Comparison of ENCODE assay signal across 19 mouse cellular contexts in the genomic region with DNA sequence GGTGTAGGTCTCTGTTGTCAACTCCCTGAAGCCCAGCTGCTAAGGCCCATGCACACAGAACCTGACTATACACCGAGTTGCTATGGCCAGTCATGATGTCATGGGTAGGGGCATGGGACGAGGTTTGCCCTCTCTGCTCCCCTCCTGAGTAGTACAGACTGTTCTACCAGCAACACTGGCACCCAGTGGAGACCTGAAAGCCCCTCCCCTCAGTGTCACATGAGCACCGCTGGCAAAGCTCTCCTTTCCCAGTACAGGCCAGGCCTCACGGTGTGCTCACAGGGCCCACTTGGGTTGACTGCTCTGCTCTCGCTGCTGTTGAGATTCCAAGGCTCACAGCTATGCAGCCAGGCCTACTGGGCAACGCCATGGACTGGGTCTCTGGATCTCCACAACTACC. TPM values are rescaled to one million over a fixed set of nuclear protein-coding genes. Genes with fewer than 3 reads are reported as not detected.
A peak's percentile ranks its signal among the peaks of the same experiment; 100 is the strongest.
DNase-seq lines count a peak whose midpoint lies in the region; ATAC-seq and TF ChIP-seq lines count a peak whose summit lies in the region.
"Had no signal": no experiment of that assay in that cellular context is flagged by ENCODE, and none has a peak within 500 bp of the region (broad histone marks: within the 10 kb centered on the region; RNA-seq: fewer than 3 reads in every experiment).

No protein-coding gene starts in this region.

- TF ChIP-seq CTCF in kidney, adult 2 months (conservative IDR thresholded peaks at IDR 0.05; ENCODE audit: insufficient read depth, insufficient read length, low read depth, low read length): no peak

- H3K4me1 ChIP-seq in kidney, embryonic 14.5 days (ENCODE audit: control insufficient read depth, insufficient read depth, low read length): no peaks in the 10 kb centered on the region
- H3K4me1 ChIP-seq in kidney, adult 2 months (ENCODE audit: control insufficient read depth, insufficient read depth, low read length): no peaks in the 10 kb centered on the region
- no peaks in the 10 kb centered on the region for H3K4me1 ChIP-seq in lung, embryonic 15.5 days
- no peaks in the 10 kb centered on the region; the same call in 1 of the 2 replicates for H3K4me1 ChIP-seq in limb, embryonic 12.5 days (replicated peaks)

- 76% methylated on average over 6 of the region's 6 CpGs for WGBS in kidney, embryonic 14.5 days
- 69% methylated on average over 6 of the region's 6 CpGs for WGBS in kidney, adult 2 months
- 61% methylated on average over 6 of the region's 6 CpGs for WGBS in lung, embryonic 15.5 days
- WGBS in limb, embryonic 12.5 days: 73% methylated on average over 6 of the region's 6 CpGs

- no peaks in the 10 kb centered on the region for H3K9me3 ChIP-seq in kidney, embryonic 14.5 days (ENCODE audit: control insufficient read depth, low read length)
- H3K9me3 ChIP-seq in lung, embryonic 15.5 days: no peaks in the 10 kb centered on the region
- H3K9me3 ChIP-seq in limb, embryonic 12.5 days: no peaks in the 10 kb centered on the region
- H3K9me3 ChIP-seq: embryonic facial prominence, embryonic 15.5 days; hindbrain, embryonic 10.5 days; midbrain, embryonic 15.5 days had no signal

- H3K9ac ChIP-seq in kidney, embryonic 14.5 days (ENCODE audit: low read depth, low read length): no peak overlapping the region
- no peak overlapping the region for H3K9ac ChIP-seq in lung, embryonic 15.5 days
- no peak overlapping the region for H3K9ac ChIP-seq in limb, embryonic 12.5 days (replicated peaks)
- H3K9ac ChIP-seq: embryonic facial prominence, embryonic 15.5 days; lung, embryonic 14.5 days; midbrain, embryonic 15.5 days had no signal

- peak; percentile 55; the same call in 1 of the 2 replicates for ATAC-seq in kidney, embryonic 14.5 days (ENCODE audit: low FRiP score, low TSS enrichment)
- 0 out of 2 replicates have a peak, but pooled peaks have one; percentile 19 for ATAC-seq in lung, embryonic 15.5 days (ENCODE audit: borderline replicate concordance, extremely low read depth, low FRiP score, low TSS enrichment)
- 0 out of 2 replicates have a peak, but pooled peaks have one; percentile 43 for ATAC-seq in limb, embryonic 12.5 days (ENCODE audit: insufficient number of reproducible peaks, insufficient read depth, low FRiP score, low TSS enrichment, low read depth)
- peak; percentile 23; the same call in 1 of the 2 replicates for ATAC-seq in megakaryocyte-erythroid progenitor cell, adult 5-6 weeks (replicated peaks; ENCODE audit: low FRiP score, low TSS enrichment, poor library complexity, severe bottlenecking)
- no peak for ATAC-seq in cerebellum, adult (ENCODE audit: insufficient number of reproducible peaks, low FRiP score, low TSS enrichment)
- ATAC-seq: midbrain, embryonic 15.5 days had no signal

- H3K27me3 ChIP-seq in kidney, embryonic 14.5 days (ENCODE audit: control insufficient read depth, insufficient read depth, low read length): no peaks in the 10 kb centered on the region
- 0 out of 2 replicates have a peak, but pooled peaks cover 1% of the 10 kb centered on the region for H3K27me3 ChIP-seq in kidney, adult 2 months (replicated peaks; ENCODE audit: control insufficient read depth, insufficient read depth, low read length)
- peaks cover 6% of the 10 kb centered on the region for H3K27me3 ChIP-seq in lung, embryonic 15.5 days
- peaks cover 9% of the 10 kb centered on the region for H3K27me3 ChIP-seq in limb, embryonic 12.5 days
- H3K27me3 ChIP-seq: embryonic facial prominence, embryonic 15.5 days had no signal

- DNase-seq in kidney, adult 2 months: no peak
- no peak for DNase-seq in lung, postnatal 10 days
- DNase-seq: adrenal gland, postnatal 36 days; cerebellum, adult 18-20 months; cerebellum, postnatal 36 days; gastrocnemius, postnatal 14 days; kidney, adult 18-20 months; lung, embryonic 14.5 days; right cerebral cortex, postnatal 4 days had no signal

- no peak overlapping the region for H3K27ac ChIP-seq in kidney, embryonic 14.5 days (ENCODE audit: low read depth, low read length)
- no peak overlapping the region for H3K27ac ChIP-seq in kidney, adult 2 months (ENCODE audit: insufficient read depth, low read depth, low read length)
- no peak overlapping the region for H3K27ac ChIP-seq in lung, embryonic 15.5 days
- no peak overlapping the region for H3K27ac ChIP-seq in limb, embryonic 12.5 days
- H3K27ac ChIP-seq: embryonic facial prominence, embryonic 15.5 days; hindbrain, embryonic 10.5 days; midbrain, embryonic 15.5 days had no signal

- no peak for TF ChIP-seq POLR2A in kidney, adult 2 months (IDR thresholded peaks at IDR 0.05; ENCODE audit: low read depth, low read length)

- no peaks in the 10 kb centered on the region for H3K36me3 ChIP-seq in kidney, embryonic 14.5 days (ENCODE audit: control insufficient read depth, insufficient read depth, low read length)
- H3K36me3 ChIP-seq in kidney, adult 2 months (ENCODE audit: control insufficient read depth, insufficient read depth, low read length): no peaks in the 10 kb centered on the region
- H3K36me3 ChIP-seq in lung, embryonic 15.5 days: no peaks in the 10 kb centered on the region
- no peaks in the 10 kb centered on the region for H3K36me3 ChIP-seq in limb, embryonic 12.5 days
- H3K36me3 ChIP-seq: embryonic facial prominence, embryonic 15.5 days; hindbrain, embryonic 10.5 days; midbrain, embryonic 15.5 days had no signal

- H3K4me3 ChIP-seq in kidney, embryonic 14.5 days (ENCODE audit: low read length): no peak overlapping the region
- no peak overlapping the region for H3K4me3 ChIP-seq in kidney, adult 2 months (ENCODE audit: insufficient read depth, low read depth, low read length)
- no peak overlapping the region for H3K4me3 ChIP-seq in lung, embryonic 15.5 days
- no peak overlapping the region for H3K4me3 ChIP-seq in limb, embryonic 12.5 days (replicated peaks)
- H3K4me3 ChIP-seq: embryonic facial prominence, embryonic 15.5 days; hindbrain, embryonic 10.5 days; midbrain, embryonic 15.5 days had no signal

- H3K4me2 ChIP-seq in kidney, embryonic 14.5 days (replicated peaks; ENCODE audit: low read depth, low read length): no peak overlapping the region
- no peak overlapping the region for H3K4me2 ChIP-seq in lung, embryonic 15.5 days
- no peak overlapping the region for H3K4me2 ChIP-seq in limb, embryonic 12.5 days
- H3K4me2 ChIP-seq: embryonic facial prominence, embryonic 15.5 days; lung, embryonic 14.5 days; midbrain, embryonic 15.5 days had no signal

RNA-seq across cellular contexts. Expression of a gene that starts 5.6 kb away (rescaled TPM):
- polyA plus RNA-seq in kidney, embryonic 14.5 days (2014; fragmentation: Nextera tagmentation; extraction: Ambion mirVana): 0.36 and 0.54 TPM in 2 replicates
- polyA plus RNA-seq in kidney, adult 2 months (2012; rRNA removed): 0.06 TPM in 1 of 2 replicates, not detected in the other
- 0.84 and 1.0 TPM in 2 replicates for polyA plus RNA-seq in lung, embryonic 15.5 days (2015; fragmentation: Nextera tagmentation; extraction: Ambion mirVana)
- 1.7 and 1.9 TPM in 2 replicates for polyA plus RNA-seq in limb, embryonic 12.5 days (2016; fragmentation: Nextera tagmentation; extraction: Ambion mirVana)
- not detected in 2 replicates for total RNA-seq in megakaryocyte-erythroid progenitor cell, adult 5-6 weeks (2014; fragmentation: Nextera tagmentation)
- total RNA-seq in megakaryocyte-erythroid progenitor cell, adult 5-6 weeks (2017): not detected in 2 replicates
- total RNA-seq: heart, adult 8-10 months; MEL had no signal

RNA-seq across cellular contexts. Expression of a gene that starts 27.7 kb away (rescaled TPM):
- polyA plus RNA-seq in kidney, embryonic 14.5 days (2014; fragmentation: Nextera tagmentation; extraction: Ambion mirVana): 203 and 219 TPM in 2 replicates
- polyA plus RNA-seq in kidney, adult 2 months (2012; rRNA removed): 55.1 and 78.5 TPM in 2 replicates
- 219 and 232 TPM in 2 replicates for polyA plus RNA-seq in lung, embryonic 15.5 days (2015; fragmentation: Nextera tagmentation; extraction: Ambion mirVana)
- polyA plus RNA-seq in limb, embryonic 12.5 days (2016; fragmentation: Nextera tagmentation; extraction: Ambion mirVana): 224 and 227 TPM in 2 replicates
- total RNA-seq in megakaryocyte-erythroid progenitor cell, adult 5-6 weeks (2014; fragmentation: Nextera tagmentation): 127 and 212 TPM in 2 replicates
- 295 and 365 TPM in 2 replicates for total RNA-seq in megakaryocyte-erythroid progenitor cell, adult 5-6 weeks (2017)

RNA-seq across cellular contexts. Expression of a gene that starts 27.9 kb away (rescaled TPM):
- 42.9 and 50.7 TPM in 2 replicates for polyA plus RNA-seq in kidney, embryonic 14.5 days (2014; fragmentation: Nextera tagmentation; extraction: Ambion mirVana)
- polyA plus RNA-seq in kidney, adult 2 months (2012; rRNA removed): 47.4 and 50.0 TPM in 2 replicates
- 40.7 and 41.1 TPM in 2 replicates for polyA plus RNA-seq in lung, embryonic 15.5 days (2015; fragmentation: Nextera tagmentation; extraction: Ambion mirVana)
- polyA plus RNA-seq in limb, embryonic 12.5 days (2016; fragmentation: Nextera tagmentation; extraction: Ambion mirVana): 53.9 and 55.1 TPM in 2 replicates
- total RNA-seq in megakaryocyte-erythroid progenitor cell, adult 5-6 weeks (2014; fragmentation: Nextera tagmentation): 20.5 and 25.5 TPM in 2 replicates
- total RNA-seq in megakaryocyte-erythroid progenitor cell, adult 5-6 weeks (2017): 15.8 and 26.0 TPM in 2 replicates

RNA-seq across cellular contexts. Expression of a gene that starts 55.4 kb away (rescaled TPM):
- polyA plus RNA-seq in kidney, embryonic 14.5 days (2014; fragmentation: Nextera tagmentation; extraction: Ambion mirVana): 0.33 and 0.69 TPM in 2 replicates
- 0.88 and 0.95 TPM in 2 replicates for polyA plus RNA-seq in kidney, adult 2 months (2012; rRNA removed)
- polyA plus RNA-seq in lung, embryonic 15.5 days (2015; fragmentation: Nextera tagmentation; extraction: Ambion mirVana): 0.26 and 0.39 TPM in 2 replicates
- 0.99 and 1.2 TPM in 2 replicates for polyA plus RNA-seq in limb, embryonic 12.5 days (2016; fragmentation: Nextera tagmentation; extraction: Ambion mirVana)
- total RNA-seq in megakaryocyte-erythroid progenitor cell, adult 5-6 weeks (2014; fragmentation: Nextera tagmentation): not detected in 2 replicates
- not detected in 2 replicates for total RNA-seq in megakaryocyte-erythroid progenitor cell, adult 5-6 weeks (2017)
